Mouse (Mus musculus): ENCODE measurements at regions not wholly inside any gene's neighbourhood (a gene's known extent, or its start where the extent isn't known, plus 50 kb on each side); places are given as distances from the start of the nearest gene placed in this dataset.

DNA sequence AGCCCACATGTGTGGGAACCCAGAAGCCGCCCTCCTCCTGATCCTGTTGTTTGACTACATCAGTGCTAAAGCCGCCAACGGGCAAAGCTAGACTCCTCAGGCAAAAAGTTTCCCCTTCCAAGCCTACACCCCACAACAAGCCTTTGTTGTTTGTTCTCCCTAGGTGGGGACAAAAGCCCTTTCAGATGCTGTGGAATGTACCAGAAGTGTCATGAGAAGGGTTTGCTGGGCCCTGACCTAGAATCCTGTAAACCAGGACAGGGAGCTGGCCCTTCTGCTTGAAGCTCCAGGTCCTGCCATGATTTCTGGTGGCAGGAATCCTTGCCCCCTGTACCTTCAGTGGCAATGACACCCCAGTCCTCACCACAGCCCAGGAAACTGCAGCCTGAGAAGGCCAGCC lies 69.5 kb upstream of the Epcam start:
- TF ChIP-seq CTCF (IDR thresholded peaks at IDR 0.05; ENCODE audit: insufficient read depth, low read length) (no peak), POLR2A (IDR thresholded peaks at IDR 0.05; ENCODE audit: borderline replicate concordance, extremely low read depth, low read depth, low read length) (no peak)
